Mouse (Mus musculus) spleen, adult 2 months (tissue): Measurements from ENCODE around the gene Zfp687. TPM values are rescaled to one million over a fixed set of nuclear protein-coding genes. Genes with fewer than 3 reads are reported as not detected.
A peak's percentile ranks its signal among the peaks of the same experiment; 100 is the strongest.
"Not testable (repeated sequence)": the region's sequence is repeated elsewhere in the genome, so short reads cannot be mapped to it uniquely, and the experiment has no call there.

Experiments used
- DNase-seq, 2 experiments: peaks; one replicate each; pipeline versions ENCODE4 v3.0.0 to v3.0.0-alpha.2; 2012 to 2021; ENCODE audit warnings: low spot score in 2 of 2, low read depth in 1 of 2
- H3K27ac ChIP-seq: fragments of 200-500 bp; 2 replicates; pipeline ENCODE4 v1.5.1; 2012; ENCODE audit warnings: low read length, inconsistent platforms; ENCODE audit not compliant: insufficient read depth
- H3K27me3 ChIP-seq: fragments of 200-500 bp; 2 replicates; pipeline ENCODE4 v1.6.1; 2012; ENCODE audit warnings: mild to moderate bottlenecking, moderate library complexity, low read length, inconsistent platforms; ENCODE audit not compliant: control insufficient read depth, insufficient read depth
- H3K36me3 ChIP-seq: fragments of 200-500 bp; 2 replicates; pipeline ENCODE4 v1.6.1; 2012; ENCODE audit warnings: mild to moderate bottlenecking, low read length, inconsistent platforms; ENCODE audit not compliant: control insufficient read depth, insufficient read depth
- H3K4me1 ChIP-seq: fragments of 200-500 bp; 2 replicates; pipeline ENCODE4 v1.6.1; 2011; ENCODE audit warnings: inconsistent platforms; ENCODE audit not compliant: control insufficient read depth, insufficient read depth, insufficient read length
- H3K4me3 ChIP-seq: fragments of 200-500 bp; 2 replicates; pipeline ENCODE4 v1.5.1; 2011; ENCODE audit warnings: mild to moderate bottlenecking, inconsistent platforms; ENCODE audit not compliant: insufficient read depth, insufficient read length; ENCODE audit errors: extremely low read depth
- CTCF ChIP-seq: fragments of 200-500 bp; IDR thresholded peaks from 2 replicates; pipeline ENCODE4 v1.5.1; 2011; ENCODE audit warnings: mild to moderate bottlenecking, inconsistent platforms; ENCODE audit not compliant: insufficient read depth, insufficient read length, insufficient replicate concordance; ENCODE audit errors: extremely low read depth
- POLR2A ChIP-seq: fragments of 200-500 bp; IDR thresholded peaks from 2 replicates; pipeline ENCODE4 v1.6.1; 2011; ENCODE audit warnings: low read depth, low read length, inconsistent platforms
- WGBS: fragments of 180-500 bp; shearing (Covaris S2); methylation state at CpG from one replicate; pipeline ENCODE4 v1.1.7; 2018; 5-methylcytosine and 5-hydroxymethylcytosine counted together
- polyA plus RNA-seq: library from polyadenylated mRNA; depleted of rRNA; stranded (reverse); fragments of >200 nt; gene quantifications from 2 replicates; pipeline ENCODE4 v1.2.3, GENCODE M21; 2012

Gene Zfp687
- polyA plus RNA-seq, 1 experiment, result 18.5 TPM

- no peak for DNase-seq
- 62% methylated on average over 3 of the region's 3 CpGs for WGBS
- Histone ChIP-seq H3K4me1 (peaks cover 2% of the 10 kb centered on the region; the same call in 1 of the 2 replicates), H3K27me3 (no peaks in the 10 kb centered on the region), H3K36me3 (peaks cover 28% of the 10 kb centered on the region), H3K27ac (no peak overlapping the region), H3K4me3 (no peak overlapping the region)
- TF ChIP-seq POLR2A (no peak), CTCF (no peak)
Measured at GRCm38 (mm10) chr3:95029953-95030352, 14.7 kb upstream of the Zfp687 start.

- H3K4me3 ChIP-seq, H3K4me1 ChIP-seq: not testable (repeated sequence)
Measured at GRCm38 (mm10) chr3:95029291-95029827, 14.1 kb upstream of the Zfp687 start.

GRCm38 (mm10) chr3:95028603-95029002 lies 13.4 kb upstream of the Zfp687 start:
- WGBS, result 54% methylated on average over 3 of the region's 3 CpGs
- Histone ChIP-seq H3K4me3 (no peak overlapping the region), H3K36me3 (peaks cover 17% of the 10 kb centered on the region), H3K4me1 (peaks cover 2% of the 10 kb centered on the region; the same call in 1 of the 2 replicates), H3K27me3 (no peaks in the 10 kb centered on the region), H3K27ac (no peak overlapping the region)
- TF ChIP-seq CTCF, result no peak
- TF ChIP-seq POLR2A, result no peak
- DNase-seq, result no peak

More at GRCm38 (mm10) chr3:95029291-95029827, 14.1 kb upstream of the Zfp687 start:
- H3K36me3 ChIP-seq, result peaks cover 23% of the 10 kb centered on the region
- H3K27me3 ChIP-seq, H3K27ac ChIP-seq, DNase-seq: not testable (repeated sequence)
- 80% methylated on average over 3 of the region's 3 CpGs for WGBS

GRCm38 (mm10) chr3:95027701-95028100 lies 12.5 kb upstream of the Zfp687 start:
- Histone ChIP-seq H3K4me1 (peaks cover 2% of the 10 kb centered on the region; the same call in 1 of the 2 replicates), H3K27me3 (no peaks in the 10 kb centered on the region), H3K4me3 (no peak overlapping the region), H3K27ac (no peak overlapping the region), H3K36me3 (peaks cover 8% of the 10 kb centered on the region)
- peak in 1 of 2 experiments; percentile 33 for DNase-seq
- WGBS, result 3% methylated on average over 5 of the region's 5 CpGs
- TF ChIP-seq CTCF, result no peak
- no peak for TF ChIP-seq POLR2A

GRCm38 (mm10) chr3:95027057-95027645 lies 11.9 kb upstream of the Zfp687 start:
- TF ChIP-seq CTCF (no peak), POLR2A (no peak)
- H3K36me3 ChIP-seq, result peaks cover 4% of the 10 kb centered on the region; the same call in 1 of the 2 replicates
- H3K27me3 ChIP-seq, result no peaks in the 10 kb centered on the region
- H3K4me1 ChIP-seq, result peaks cover 2% of the 10 kb centered on the region; the same call in 1 of the 2 replicates
- no peak overlapping the region for H3K27ac ChIP-seq
- DNase-seq, result no peak
- 43% methylated on average over 5 of the region's 5 CpGs for WGBS
- no peak overlapping the region for H3K4me3 ChIP-seq

- Histone ChIP-seq H3K36me3 (no peaks in the 10 kb centered on the region), H3K27ac (no peak overlapping the region), H3K4me3 (no peak overlapping the region), H3K27me3 (no peaks in the 10 kb centered on the region), H3K4me1 (peaks cover 2% of the 10 kb centered on the region; the same call in 1 of the 2 replicates)
- 83% methylated on average over 5 of the region's 5 CpGs for WGBS
- TF ChIP-seq POLR2A (no peak), CTCF (no peak)
- no peak for DNase-seq
Measured at GRCm38 (mm10) chr3:95025202-95025601, 10.0 kb upstream of the Zfp687 start.

GRCm38 (mm10) chr3:95024551-95024950 lies 9.3 kb upstream of the Zfp687 start:
- Histone ChIP-seq H3K4me3 (no peak overlapping the region), H3K27ac (no peak overlapping the region), H3K36me3 (no peaks in the 10 kb centered on the region), H3K4me1 (peaks cover 2% of the 10 kb centered on the region; the same call in 1 of the 2 replicates), H3K27me3 (no peaks in the 10 kb centered on the region)
- 81% methylated on average over 11 of the region's 11 CpGs for WGBS
- DNase-seq, result no peak
- TF ChIP-seq CTCF, result no peak
- TF ChIP-seq POLR2A, result no peak

GRCm38 (mm10) chr3:95020956-95021355 lies 5.7 kb upstream of the Zfp687 start:
- WGBS, result 90% methylated on average over 5 of the region's 5 CpGs
- H3K4me1 ChIP-seq, H3K27ac ChIP-seq, H3K4me3 ChIP-seq, H3K27me3 ChIP-seq, DNase-seq, H3K36me3 ChIP-seq: not testable (repeated sequence)
